Mouse (Mus musculus): ENCODE results near the gene Ears2. TPM values are rescaled to one million over a fixed set of nuclear protein-coding genes. Genes with fewer than 3 reads are reported as not detected.
"Not testable (repeated sequence)": the region's sequence is repeated elsewhere in the genome, so short reads cannot be mapped to it uniquely, and the experiment has no call there.

The Ears2 gene
- 16.6 and 17.9 TPM in 2 replicates for polyA plus RNA-seq (2016; fragmentation: Nextera tagmentation; extraction: Ambion mirVana)

DNA sequence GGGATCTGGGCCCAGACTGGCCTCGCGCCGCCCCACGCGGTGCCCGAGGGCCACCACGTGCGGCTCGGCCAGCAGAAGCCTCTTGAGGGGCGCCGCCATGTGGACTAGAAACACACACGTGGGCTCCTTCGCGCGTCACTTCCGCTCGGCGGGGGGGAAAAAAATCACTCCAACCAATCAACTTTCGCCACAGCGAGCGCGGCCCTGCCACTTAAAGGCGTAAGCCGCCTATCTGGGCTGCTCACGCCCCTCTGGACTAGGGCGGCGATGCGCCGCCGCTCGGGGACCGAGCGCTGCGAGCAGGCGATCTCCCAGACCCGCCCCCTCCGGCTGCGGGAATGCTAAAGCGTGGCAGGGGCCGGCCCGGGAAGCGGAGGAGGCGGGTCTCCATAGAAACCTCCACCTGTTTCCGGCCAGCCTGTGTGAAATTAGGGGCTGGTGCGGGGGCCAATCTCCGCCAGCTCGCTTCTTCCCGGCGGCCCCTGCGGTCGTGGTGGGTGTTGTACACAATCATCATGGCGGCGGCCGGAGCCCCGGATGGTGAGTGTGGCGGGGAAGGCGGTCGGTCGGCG is at the start of gene Ears2, which contains the start of gene Ubfd1:
TSS of gene Ears2 (minus strand) at position 319 of the 572 bp plus-strand sequence.
TSS of gene Ubfd1 (plus strand) at position 231 of the 572 bp plus-strand sequence.
- peaks cover 19% of the 10 kb centered on the region for H3K4me1 ChIP-seq
- H3K36me3 ChIP-seq: peaks cover 30% of the 10 kb centered on the region
- peak within 1 kb of the TSS; percentile 86 for H3K4me3 ChIP-seq
- peak within 1 kb of the TSS; percentile 85 for H3K27ac ChIP-seq
- H3K9ac ChIP-seq: peak within 1 kb of the TSS; percentile 91
- peak within 1 kb of the TSS; percentile 73 for H3K4me2 ChIP-seq (replicated peaks)
- no peaks in the 10 kb centered on the region for H3K9me3 ChIP-seq
- no peaks in the 10 kb centered on the region for H3K27me3 ChIP-seq
- ATAC-seq (ENCODE audit: insufficient number of reproducible peaks, insufficient read depth, low FRiP score, low TSS enrichment): peak; percentile 100
- WGBS: under 1% methylated on average over 60 of the region's 60 CpGs

DNA sequence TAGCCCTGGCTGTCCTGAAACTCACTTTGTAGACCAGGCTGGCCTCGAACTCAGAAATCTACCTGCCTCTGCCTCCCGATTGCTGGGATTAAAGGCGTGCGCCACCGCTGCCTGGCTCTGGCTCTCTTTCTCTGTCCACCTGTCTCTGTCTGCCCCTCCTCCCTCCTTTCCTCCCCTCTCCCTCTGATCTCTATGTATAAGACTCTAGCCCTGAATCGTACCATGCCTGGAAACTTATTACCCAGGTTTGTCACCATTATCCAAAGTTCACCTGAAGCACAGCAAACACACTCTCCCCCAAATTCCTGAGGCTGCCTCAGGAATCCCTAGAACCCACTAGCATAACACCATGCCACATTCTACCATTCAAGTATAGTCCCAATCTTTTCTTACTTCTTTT is 41.1 kb upstream of the Ears2 start:
- no peak overlapping the region for H3K9ac ChIP-seq
- WGBS: 93% methylated on average over 6 of the region's 6 CpGs

DNA sequence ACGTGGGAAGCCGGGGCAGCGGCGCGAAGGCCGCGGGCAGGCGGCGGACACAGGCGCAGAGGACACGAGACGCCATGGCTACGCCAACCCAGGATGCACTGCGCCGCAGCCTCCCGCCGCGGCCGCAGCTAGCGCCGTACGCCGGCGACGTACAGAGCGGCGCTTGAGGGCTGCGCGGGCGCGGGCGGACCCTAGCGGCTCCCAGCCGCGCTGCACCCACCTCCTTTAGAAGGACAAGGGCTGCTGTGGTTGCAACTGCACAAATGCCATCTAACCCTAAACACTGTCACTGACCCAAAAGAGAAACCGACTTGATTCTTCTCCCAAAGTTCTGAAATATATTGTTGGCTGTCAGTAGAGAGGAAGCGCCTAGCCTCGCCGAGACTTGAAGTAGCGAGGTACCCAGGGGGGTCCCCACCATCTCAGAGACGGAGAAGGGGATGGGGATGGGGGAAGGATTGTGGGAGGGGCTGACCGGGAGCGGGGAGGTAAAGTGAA is 34.7 kb upstream of the Ears2 start, which contains the start of gene Ndufab1:
TSS of gene Ndufab1 (minus strand) at position 140 of the 498 bp plus-strand sequence.
- peak; percentile 99 for ATAC-seq (ENCODE audit: insufficient number of reproducible peaks, insufficient read depth, low FRiP score, low TSS enrichment)
- under 1% methylated on average over 34 of the region's 43 CpGs for WGBS
- no peaks in the 10 kb centered on the region for H3K9me3 ChIP-seq
- H3K4me1 ChIP-seq: peaks cover 7% of the 10 kb centered on the region
- H3K4me2 ChIP-seq (replicated peaks): peak within 1 kb of the TSS; percentile 88
- H3K27ac ChIP-seq: 0 out of 2 replicates have a peak within 1 kb of the TSS, but pooled peaks have one; percentile 46
- peak within 1 kb of the TSS; percentile 89 for H3K9ac ChIP-seq
- H3K36me3 ChIP-seq: peaks cover 15% of the 10 kb centered on the region
- no peaks in the 10 kb centered on the region for H3K27me3 ChIP-seq
- H3K4me3 ChIP-seq: peak within 1 kb of the TSS; percentile 79

More for the DNA sequence above, 41.1 kb upstream of the Ears2 start:
- H3K4me2 ChIP-seq (replicated peaks): no peak overlapping the region
- H3K27ac ChIP-seq: no peak overlapping the region
- no peaks in the 10 kb centered on the region for H3K27me3 ChIP-seq
- H3K36me3 ChIP-seq: peaks cover 20% of the 10 kb centered on the region
- H3K4me1 ChIP-seq: no peaks in the 10 kb centered on the region
- no peaks in the 10 kb centered on the region for H3K9me3 ChIP-seq
- no peak for ATAC-seq (ENCODE audit: insufficient number of reproducible peaks, insufficient read depth, low FRiP score, low TSS enrichment)
- no peak overlapping the region for H3K4me3 ChIP-seq

DNA sequence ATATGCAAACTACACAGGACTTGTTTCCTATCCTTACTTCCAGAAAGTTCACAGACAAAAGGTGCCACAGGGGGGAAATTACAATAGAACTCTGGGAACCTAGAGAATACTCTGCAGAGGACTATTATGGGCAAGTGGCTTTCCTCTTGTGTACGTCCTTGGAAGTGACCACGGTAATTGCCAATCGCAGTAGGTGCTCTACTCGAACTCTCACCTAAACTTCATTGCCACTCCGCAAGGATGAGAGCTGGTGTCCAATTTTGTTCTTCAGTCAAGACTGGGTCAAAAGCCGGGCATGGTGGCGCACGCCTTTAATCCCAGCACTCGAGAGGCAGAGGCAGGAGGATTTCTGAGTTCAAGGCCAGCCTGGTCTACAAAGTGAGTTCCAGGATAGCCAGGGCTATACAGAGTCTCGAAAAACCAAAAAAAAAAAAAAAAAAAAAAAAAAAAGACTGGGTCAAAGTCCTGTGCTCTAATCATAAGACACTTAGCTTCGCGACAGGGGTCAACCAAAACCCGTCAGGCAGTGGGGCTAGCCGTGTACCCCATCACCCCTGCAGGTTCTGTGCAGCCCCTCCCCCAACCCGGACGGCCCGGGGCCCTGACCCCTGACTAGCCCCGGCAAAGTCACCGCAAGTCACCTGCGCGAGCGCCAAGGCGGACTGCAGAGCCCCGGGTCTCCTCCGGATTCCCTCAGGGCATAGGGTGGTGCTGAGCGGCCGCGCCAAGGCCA is 34.1 kb upstream of the Ears2 start:
- Histone ChIP-seq H3K9ac (peak overlapping the region; percentile 89), H3K36me3 (peaks cover 20% of the 10 kb centered on the region), H3K4me3 (peak overlapping the region; percentile 79), H3K4me2 (replicated peaks) (peak overlapping the region; percentile 88), H3K27ac (0 out of 2 replicates have a peak overlapping the region, but pooled peaks have one; percentile 46)
- H3K4me1 ChIP-seq, H3K27me3 ChIP-seq, H3K9me3 ChIP-seq: not testable (repeated sequence)
- WGBS: 7% methylated on average over 25 of the region's 28 CpGs
- peak; percentile 65 for ATAC-seq (ENCODE audit: insufficient number of reproducible peaks, insufficient read depth, low FRiP score, low TSS enrichment)

DNA sequence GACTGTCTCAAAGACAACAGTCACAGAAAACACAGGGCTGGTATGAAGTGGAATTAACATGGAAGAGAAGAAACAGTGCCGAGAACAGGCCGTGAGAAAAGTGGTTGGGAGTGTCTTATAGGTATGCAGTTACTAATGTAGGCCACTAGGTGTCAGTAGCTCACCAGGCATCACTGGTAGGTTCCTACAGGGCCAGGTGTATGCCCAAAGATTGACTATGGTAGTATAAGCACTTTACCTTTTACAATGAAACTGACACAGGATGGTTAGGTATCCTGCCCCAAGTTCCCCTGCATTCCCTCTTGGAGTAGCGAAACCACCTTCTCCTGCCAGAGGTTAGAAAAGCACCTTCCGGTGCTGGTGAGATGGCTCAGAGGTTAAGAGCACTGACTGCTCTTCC is 32.2 kb upstream of the Ears2 start:
- 72% methylated on average over 4 of the region's 4 CpGs for WGBS
- Histone ChIP-seq H3K9me3 (no peaks in the 10 kb centered on the region), H3K4me2 (replicated peaks) (no peak overlapping the region), H3K27me3 (no peaks in the 10 kb centered on the region), H3K4me3 (no peak overlapping the region), H3K36me3 (peaks cover 40% of the 10 kb centered on the region), H3K9ac (no peak overlapping the region), H3K4me1 (peaks cover 7% of the 10 kb centered on the region), H3K27ac (no peak overlapping the region)
- ATAC-seq (ENCODE audit: insufficient number of reproducible peaks, insufficient read depth, low FRiP score, low TSS enrichment): no peak

DNA sequence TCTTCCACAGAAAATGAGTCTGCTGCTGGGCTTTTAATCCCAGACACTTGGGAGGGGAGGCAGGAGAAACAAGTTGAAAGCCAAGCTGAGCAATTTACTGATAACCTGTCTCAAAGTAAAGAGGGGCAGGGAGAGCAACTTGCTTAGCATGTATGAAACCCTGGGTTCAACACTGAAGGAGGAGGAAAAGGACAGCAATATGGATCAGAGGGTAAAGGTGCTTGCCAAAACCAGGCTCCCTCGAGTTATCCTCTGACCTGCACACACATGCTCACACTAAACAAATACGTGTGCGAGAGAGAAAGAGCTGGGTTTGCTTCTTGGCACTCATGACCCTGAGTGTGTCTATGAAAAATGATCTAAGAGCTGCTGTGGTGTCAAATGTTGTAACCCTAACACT is 30.9 kb upstream of the Ears2 start:
- Histone ChIP-seq H3K4me2 (replicated peaks) (no peak overlapping the region), H3K4me1 (peaks cover 7% of the 10 kb centered on the region), H3K9ac (no peak overlapping the region), H3K4me3 (no peak overlapping the region), H3K9me3 (no peaks in the 10 kb centered on the region), H3K27me3 (no peaks in the 10 kb centered on the region), H3K36me3 (peaks cover 49% of the 10 kb centered on the region), H3K27ac (no peak overlapping the region)
- ATAC-seq (ENCODE audit: insufficient number of reproducible peaks, insufficient read depth, low FRiP score, low TSS enrichment): no peak
- WGBS: 88% methylated on average over 3 of the region's 3 CpGs

DNA sequence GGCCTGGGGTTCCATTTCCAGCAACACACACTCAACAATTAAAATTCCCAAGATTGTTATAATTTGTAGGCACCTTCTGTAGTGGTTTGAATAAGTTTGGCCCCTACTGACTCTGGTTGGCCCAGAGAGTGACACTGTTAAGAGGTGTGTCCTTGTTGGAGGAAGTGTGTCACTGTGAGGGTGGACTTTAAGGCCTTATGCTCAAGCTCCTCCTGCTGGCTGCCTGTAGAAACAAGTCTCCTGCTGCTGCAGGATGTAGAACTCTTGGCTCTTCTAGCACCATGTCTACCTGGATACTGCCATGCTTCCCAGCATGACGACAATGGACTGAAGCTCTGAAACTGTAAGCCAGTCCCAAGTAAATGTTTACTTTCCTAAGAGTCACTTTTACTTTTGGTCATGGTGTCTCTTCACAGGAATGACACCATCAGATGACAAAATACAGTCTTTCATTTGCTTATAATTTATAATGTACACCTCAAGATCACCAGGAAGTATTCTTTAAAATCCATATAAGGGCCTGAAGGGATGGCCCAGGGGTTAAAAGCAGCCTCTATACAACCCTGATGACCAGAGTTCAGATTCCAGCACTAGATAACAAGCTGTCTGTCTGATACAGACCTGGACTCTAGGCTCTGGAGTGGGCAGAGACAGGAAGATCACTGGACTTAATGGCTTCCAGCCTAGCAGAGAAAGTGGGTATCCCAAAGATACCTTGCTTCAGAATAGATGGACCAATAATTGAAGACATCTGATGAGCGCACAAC is 27.7 kb upstream of the Ears2 start:
- Histone ChIP-seq H3K36me3 (peaks cover 77% of the 10 kb centered on the region), H3K9ac (no peak overlapping the region), H3K27ac (no peak overlapping the region), H3K4me3 (no peak overlapping the region), H3K27me3 (no peaks in the 10 kb centered on the region), H3K4me1 (no peaks in the 10 kb centered on the region), H3K4me2 (replicated peaks) (no peak overlapping the region), H3K9me3 (no peaks in the 10 kb centered on the region)
- ATAC-seq (ENCODE audit: insufficient number of reproducible peaks, insufficient read depth, low FRiP score, low TSS enrichment): no peak
- 97% methylated on average over 2 of the region's 2 CpGs for WGBS

DNA sequence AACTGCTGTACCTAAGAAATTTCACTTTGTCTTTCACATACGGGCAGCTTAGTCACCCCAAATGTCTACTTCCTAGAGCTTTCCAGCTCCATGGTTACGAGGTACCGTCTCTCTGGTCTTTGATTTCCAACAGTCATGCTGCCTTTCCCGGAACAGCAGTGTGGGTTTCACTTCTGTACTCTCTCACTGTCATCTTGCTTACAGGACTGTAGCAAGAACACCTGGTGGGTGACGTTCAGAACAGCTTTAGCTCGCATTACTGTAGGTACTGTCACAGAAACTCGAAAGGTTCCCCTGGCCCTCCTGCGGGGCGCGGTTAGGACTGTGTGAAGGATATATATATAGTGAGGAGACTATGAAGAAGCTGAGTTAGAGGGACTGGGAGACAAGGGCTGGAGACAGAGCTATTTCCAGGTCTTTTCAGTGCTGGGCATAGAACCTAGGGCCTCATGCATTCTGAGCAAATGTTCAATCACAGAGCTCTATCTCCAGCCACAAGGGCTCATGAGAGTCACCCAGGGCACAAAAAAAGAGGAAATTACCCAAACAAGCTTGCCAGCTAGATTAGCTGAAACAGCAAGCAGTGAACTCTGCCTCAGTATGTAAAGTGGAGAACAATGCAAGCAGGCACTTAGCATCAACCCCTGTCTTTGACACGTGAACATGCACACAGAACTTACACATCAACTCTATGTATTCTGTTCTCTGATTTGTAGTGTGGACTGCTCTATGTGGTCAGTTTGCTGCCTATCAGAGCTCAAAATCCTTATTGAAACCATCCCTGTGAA is 20.3 kb upstream of the Ears2 start:
- H3K4me2 ChIP-seq (replicated peaks): no peak overlapping the region
- H3K9me3 ChIP-seq: no peaks in the 10 kb centered on the region
- peaks cover 65% of the 10 kb centered on the region for H3K36me3 ChIP-seq
- no peak overlapping the region for H3K27ac ChIP-seq
- no peak for ATAC-seq (ENCODE audit: insufficient number of reproducible peaks, insufficient read depth, low FRiP score, low TSS enrichment)
- no peak overlapping the region for H3K4me3 ChIP-seq
- no peaks in the 10 kb centered on the region for H3K4me1 ChIP-seq
- no peaks in the 10 kb centered on the region for H3K27me3 ChIP-seq
- WGBS: 92% methylated on average over 11 of the region's 11 CpGs
- no peak overlapping the region for H3K9ac ChIP-seq

DNA sequence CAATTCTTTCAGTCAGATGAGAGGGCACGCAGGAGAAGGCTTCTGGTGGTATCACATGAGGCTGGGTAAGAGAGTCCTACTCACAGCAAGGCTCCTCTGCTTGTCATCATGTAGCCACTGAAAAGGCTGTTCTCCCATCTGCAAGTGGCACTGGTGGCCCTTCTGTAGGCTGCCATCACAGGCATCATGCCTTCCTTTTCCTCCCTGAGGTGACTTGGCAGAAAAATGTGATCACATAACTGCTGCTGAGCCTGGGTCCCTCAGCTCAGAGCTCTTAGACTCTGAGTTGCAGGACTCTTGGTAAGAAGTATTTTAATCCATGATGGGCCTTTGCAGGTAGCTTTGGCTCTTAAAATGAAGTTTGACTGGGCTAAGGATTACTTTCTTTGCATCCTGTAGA is 14.0 kb upstream of the Ears2 start:
- Histone ChIP-seq H3K36me3 (peaks cover 67% of the 10 kb centered on the region), H3K27ac (no peak overlapping the region), H3K9me3 (no peaks in the 10 kb centered on the region), H3K4me1 (no peaks in the 10 kb centered on the region), H3K4me3 (no peak overlapping the region), H3K4me2 (replicated peaks) (no peak overlapping the region), H3K9ac (no peak overlapping the region), H3K27me3 (no peaks in the 10 kb centered on the region)
- ATAC-seq (ENCODE audit: insufficient number of reproducible peaks, insufficient read depth, low FRiP score, low TSS enrichment): no peak
- 91% methylated on average over 1 of the region's 1 CpGs for WGBS

DNA sequence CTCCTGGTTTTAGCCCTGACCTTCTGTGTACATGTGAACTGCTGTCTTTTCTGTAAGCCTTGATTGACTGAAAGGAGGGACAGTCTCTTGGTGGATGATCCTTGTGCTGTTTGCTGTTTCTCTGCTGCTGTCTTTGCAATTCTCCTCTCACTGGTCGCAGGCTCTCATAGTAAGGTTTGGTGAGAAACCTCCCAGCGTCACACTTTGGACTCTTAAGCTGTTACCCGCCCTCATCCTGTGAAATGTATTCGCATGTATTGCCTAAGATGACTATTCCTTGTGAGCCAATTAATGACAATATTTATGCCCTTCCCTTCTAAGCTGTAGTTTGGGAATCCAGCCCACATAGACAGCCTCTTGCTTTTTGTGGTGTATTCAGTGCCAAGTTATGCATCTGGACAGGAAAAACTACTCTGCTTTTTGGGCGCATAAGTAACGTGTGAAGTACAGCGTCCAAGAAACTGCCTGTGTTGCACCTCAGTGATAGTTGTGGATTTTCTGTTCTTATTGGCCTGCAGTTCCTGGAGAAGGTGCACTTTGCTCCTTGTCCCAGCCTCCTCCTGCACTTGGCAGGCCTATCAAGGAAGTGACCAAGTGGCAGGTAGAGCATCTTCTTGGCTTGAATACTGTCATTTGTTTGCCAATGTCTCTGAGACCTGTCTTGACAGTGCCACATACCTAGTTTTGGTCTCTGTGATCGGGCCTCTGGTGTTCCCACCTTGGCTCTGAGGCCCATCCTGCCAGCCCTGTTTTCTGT is 12.9 kb upstream of the Ears2 start:
- H3K36me3 ChIP-seq: peaks cover 71% of the 10 kb centered on the region
- no peaks in the 10 kb centered on the region for H3K9me3 ChIP-seq
- no peak for ATAC-seq (ENCODE audit: insufficient number of reproducible peaks, insufficient read depth, low FRiP score, low TSS enrichment)
- no peak overlapping the region for H3K9ac ChIP-seq
- WGBS: 95% methylated on average over 8 of the region's 8 CpGs
- no peak overlapping the region for H3K4me2 ChIP-seq (replicated peaks)
- no peak overlapping the region for H3K27ac ChIP-seq
- no peaks in the 10 kb centered on the region for H3K27me3 ChIP-seq
- no peaks in the 10 kb centered on the region for H3K4me1 ChIP-seq
- H3K4me3 ChIP-seq: no peak overlapping the region
